Mouse (Mus musculus) E14TG2a.4 (cell line): ENCODE measurements at regions not wholly inside any gene's neighbourhood (a gene's known extent, or its start where the extent isn't known, plus 50 kb on each side); places are given as distances from the start of the nearest gene placed in this dataset.

Experiments used
- CTCF ChIP-seq: conservative IDR thresholded peaks from 2 replicates; pipeline ENCODE4 v1.5.1; 2014; ENCODE audit warnings: low read length
- NANOG ChIP-seq: IDR thresholded peaks from 2 replicates; pipeline ENCODE4 v1.6.1; 2014; ENCODE audit warnings: borderline replicate concordance, low read length, mixed read lengths
- POU5F1 ChIP-seq: IDR thresholded peaks from 2 replicates; pipeline ENCODE4 v1.6.1; 2014; ENCODE audit warnings: low read length, borderline replicate concordance

GRCm38 (mm10) chr7:51753062-51753461, 108.8 kb upstream of the Gas2 start:
- TF ChIP-seq CTCF: no peak
- TF ChIP-seq NANOG: no peak
- TF ChIP-seq POU5F1: no peak
